Mouse (Mus musculus) intestine, postnatal 0 days (tissue): ENCODE results near the gene Commd3. TPM values are rescaled to one million over a fixed set of nuclear protein-coding genes. Genes with fewer than 3 reads are reported as not detected.

Experiments used
- ATAC-seq: fragments of 200-750 bp; cut with Nextera tagmentation; 2 replicates; pipeline ENCODE4 v1.8.0; 2017; ENCODE audit warnings: mild to moderate bottlenecking, moderate TSS enrichment, moderate library complexity
- H3K27ac ChIP-seq: fragments of 300-500 bp; sonication (generic); 2 replicates; pipeline ENCODE4 v1.5.1; 2014; ENCODE audit warnings: mild to moderate bottlenecking, low read depth, low read length, moderate library complexity
- H3K27me3 ChIP-seq: fragments of 300-500 bp; sonication (generic); replicated peaks from 2 replicates; pipeline ENCODE4 v1.6.1; 2014; ENCODE audit warnings: low read length, mixed read lengths; ENCODE audit not compliant: control insufficient read depth, insufficient read depth
- H3K36me3 ChIP-seq: fragments of 300-500 bp; sonication (generic); 2 replicates; pipeline ENCODE4 v1.6.1; 2014; ENCODE audit warnings: mild to moderate bottlenecking, moderate library complexity; ENCODE audit not compliant: control insufficient read depth, insufficient read depth
- H3K4me1 ChIP-seq: fragments of 300-500 bp; sonication (generic); replicated peaks from 2 replicates; pipeline ENCODE4 v1.6.1; 2014; ENCODE audit warnings: antibody characterized with exemption, low read length, mixed read lengths; ENCODE audit not compliant: control insufficient read depth, insufficient read depth
- H3K4me2 ChIP-seq: fragments of 300-500 bp; sonication (generic); replicated peaks from 2 replicates; pipeline ENCODE4 v1.6.1; 2014; ENCODE audit warnings: low read depth, mild to moderate bottlenecking, moderate library complexity
- H3K4me3 ChIP-seq: fragments of 300-500 bp; sonication (generic); 2 replicates; pipeline ENCODE4 v1.5.1; 2014; ENCODE audit warnings: low read depth, low read length
- H3K9ac ChIP-seq: fragments of 300-500 bp; sonication (generic); 2 replicates; pipeline ENCODE4 v1.6.1; 2014; ENCODE audit warnings: mild to moderate bottlenecking, low read depth, low read length
- H3K9me3 ChIP-seq: fragments of 300-500 bp; sonication (generic); 2 replicates; pipeline ENCODE4 v1.6.1; 2016; ENCODE audit warnings: mixed run types; ENCODE audit not compliant: control insufficient read depth
- CTCF ChIP-seq: sonication (generic); IDR thresholded peaks from 2 replicates; pipeline ENCODE4 v1.5.1; 2016; ENCODE audit warnings: low read depth, mild to moderate bottlenecking, control low read depth, antibody characterized with exemption, moderate library complexity
- WGBS: fragments of 180-500 bp; shearing (Covaris S2); extraction: QIAGEN DNeasy Blood & Tissue Kit; methylation state at CpG from one replicate; pipeline ENCODE4 v1.1.7; 2014; 5-methylcytosine and 5-hydroxymethylcytosine counted together
- polyA plus RNA-seq: library from polyadenylated mRNA; unstranded; fragments of >200 nt; fragmentation: Nextera tagmentation; extraction: Ambion mirVana; gene quantifications from 2 replicates; pipeline ENCODE4 v1.2.1, GENCODE M21; 2015

The Commd3 gene
- polyA plus RNA-seq, 1 experiment from 2014 or later = 218 TPM

- peaks cover 24% of the 10 kb centered on the region for H3K27me3 ChIP-seq
- WGBS = 1% methylated on average over 28 of the region's 64 CpGs
- peak; percentile 76 for ATAC-seq
- TF ChIP-seq CTCF = no peak
- peak overlapping the region; percentile 79 for H3K4me3 ChIP-seq
- peak overlapping the region; percentile 88 for H3K9ac ChIP-seq
- H3K36me3 ChIP-seq = no peaks in the 10 kb centered on the region
- peak overlapping the region; percentile 95 for H3K27ac ChIP-seq
- peaks cover 7% of the 10 kb centered on the region for H3K4me1 ChIP-seq
- H3K4me2 ChIP-seq = peak overlapping the region; percentile 88
- no peaks in the 10 kb centered on the region for H3K9me3 ChIP-seq
These were observed 4.3 kb downstream of the Commd3 start for GRCm38 (mm10) chr2:18676457-18676935.

GRCm38 (mm10) chr2:18676936-18677491, 4.8 kb downstream of the Commd3 start, which contains the start of gene Bmi1:
Gene Bmi1 (plus strand): TSS chr2:18677018.
- peak within 1 kb of the TSS; percentile 79 for H3K4me3 ChIP-seq
- H3K9ac ChIP-seq = peak within 1 kb of the TSS; percentile 88
- peaks cover 24% of the 10 kb centered on the region for H3K27me3 ChIP-seq
- under 1% methylated on average over 58 of the region's 77 CpGs for WGBS
- peak within 1 kb of the TSS; percentile 88 for H3K4me2 ChIP-seq
- peaks cover 7% of the 10 kb centered on the region for H3K4me1 ChIP-seq
- peak within 1 kb of the TSS; percentile 95 for H3K27ac ChIP-seq
- no peaks in the 10 kb centered on the region for H3K9me3 ChIP-seq
- H3K36me3 ChIP-seq = no peaks in the 10 kb centered on the region
- peak; percentile 18; the same call in 1 of the 2 replicates for TF ChIP-seq CTCF
- peak; percentile 61 for ATAC-seq

- Histone ChIP-seq H3K4me3 (peak overlapping the region; percentile 79), H3K9ac (peak overlapping the region; percentile 88), H3K9me3 (no peaks in the 10 kb centered on the region), H3K27ac (no peak overlapping the region), H3K4me1 (peaks cover 7% of the 10 kb centered on the region), H3K36me3 (no peaks in the 10 kb centered on the region), H3K27me3 (peaks cover 24% of the 10 kb centered on the region), H3K4me2 (peak overlapping the region; percentile 88)
- ATAC-seq = 0 out of 2 replicates have a peak, but pooled peaks have one; percentile 2
- WGBS = 1% methylated on average over 55 of the region's 55 CpGs
- no peak for TF ChIP-seq CTCF
These were observed 5.7 kb downstream of the Commd3 start for GRCm38 (mm10) chr2:18677631-18678471.

- Histone ChIP-seq H3K27ac (no peak overlapping the region), H3K27me3 (peaks cover 24% of the 10 kb centered on the region), H3K4me2 (no peak overlapping the region), H3K36me3 (peaks cover 6% of the 10 kb centered on the region; the same call in 1 of the 2 replicates), H3K4me3 (no peak overlapping the region), H3K9ac (no peak overlapping the region), H3K9me3 (no peaks in the 10 kb centered on the region), H3K4me1 (peaks cover 7% of the 10 kb centered on the region)
- ATAC-seq = no peak
- TF ChIP-seq CTCF = no peak
- WGBS = 95% methylated on average over 2 of the region's 2 CpGs
These were observed 7.5 kb downstream of the Commd3 start for GRCm38 (mm10) chr2:18679701-18680100.

GRCm38 (mm10) chr2:18680501-18680900, 8.3 kb downstream of the Commd3 start:
- Histone ChIP-seq H3K4me2 (peak overlapping the region; percentile 59), H3K27me3 (peaks cover 24% of the 10 kb centered on the region), H3K9me3 (no peaks in the 10 kb centered on the region), H3K36me3 (peaks cover 6% of the 10 kb centered on the region; the same call in 1 of the 2 replicates), H3K27ac (no peak overlapping the region), H3K4me3 (peak overlapping the region; percentile 13; the same call in 1 of the 2 replicates), H3K4me1 (peaks cover 7% of the 10 kb centered on the region), H3K9ac (no peak overlapping the region)
- no peak for TF ChIP-seq CTCF
- no peak for ATAC-seq
- WGBS = 14% methylated on average over 4 of the region's 4 CpGs

GRCm38 (mm10) chr2:18680961-18681360, 8.8 kb downstream of the Commd3 start:
- 33% methylated on average over 29 of the region's 29 CpGs for WGBS
- Histone ChIP-seq H3K36me3 (peaks cover 6% of the 10 kb centered on the region; the same call in 1 of the 2 replicates), H3K27me3 (peaks cover 24% of the 10 kb centered on the region), H3K4me3 (peak overlapping the region; percentile 13; the same call in 1 of the 2 replicates), H3K4me2 (peak overlapping the region; percentile 59), H3K27ac (no peak overlapping the region), H3K4me1 (peaks cover 7% of the 10 kb centered on the region), H3K9ac (no peak overlapping the region), H3K9me3 (no peaks in the 10 kb centered on the region)
- TF ChIP-seq CTCF = no peak
- no peak for ATAC-seq
